Mouse (Mus musculus) myocyte (in vitro differentiated cells): Measurements from ENCODE around the gene Mfsd11. TPM values are rescaled to one million over a fixed set of nuclear protein-coding genes. Genes with fewer than 3 reads are reported as not detected.

ENCODE experiments used
- H3K27me3 ChIP-seq: one replicate; pipeline ENCODE4 v1.6.1; 2011; ENCODE audit not compliant: control insufficient read depth, insufficient read depth, insufficient read length
- H3K36me3 ChIP-seq: one replicate; pipeline ENCODE4 v1.6.1; 2011; ENCODE audit not compliant: control insufficient read depth, insufficient read depth
- H3K4me2 ChIP-seq: one replicate; pipeline ENCODE4 v1.6.1; 2011; ENCODE audit warnings: low read depth, control low read depth
- H3K4me3 ChIP-seq: one replicate; pipeline ENCODE4 v1.5.1; 2011; ENCODE audit warnings: mild to moderate bottlenecking, control low read depth, moderate library complexity
- H3K79me2 ChIP-seq: one replicate; pipeline ENCODE4 v1.6.1; 2011; ENCODE audit not compliant: control insufficient read depth, insufficient read depth
- H3ac ChIP-seq: one replicate; pipeline ENCODE4 v1.6.1; 2011; ENCODE audit not compliant: control insufficient read depth, insufficient read length
- CEBPB ChIP-seq: IDR thresholded peaks from 2 replicates; pipeline ENCODE4 v1.6.1; 2011; ENCODE audit warnings: mild to moderate bottlenecking, moderate library complexity; ENCODE audit not compliant: poor library complexity, insufficient read depth, severe bottlenecking
- E2F4 ChIP-seq: IDR thresholded peaks from one replicate; pipeline ENCODE4 v1.6.1; 2011; ENCODE audit warnings: mild to moderate bottlenecking, control low read depth, moderate library complexity; ENCODE audit not compliant: insufficient read depth
- MAX ChIP-seq: IDR thresholded peaks from one replicate; pipeline ENCODE4 v1.6.1; 2011; ENCODE audit warnings: low read depth, mild to moderate bottlenecking, control low read depth
- MYOD1 ChIP-seq, 3 experiments: IDR thresholded peaks; one replicate each; pipeline ENCODE4 v1.6.1; 2011; ENCODE audit warnings: control low read depth in 2 of 3, low read depth in 2 of 3, mild to moderate bottlenecking in 2 of 3, moderate library complexity in 1 of 3; ENCODE audit not compliant: insufficient read length in 2 of 3, control insufficient read depth in 1 of 3
- MYOG ChIP-seq, 3 experiments: IDR thresholded peaks; one replicate each; pipeline ENCODE4 v1.6.1; 2011; ENCODE audit warnings: control low read depth in 2 of 3, low read depth in 2 of 3, mild to moderate bottlenecking in 2 of 3; ENCODE audit not compliant: insufficient read length in 2 of 3, control insufficient read depth in 1 of 3, insufficient read depth in 1 of 3
- POLR2A ChIP-seq: IDR thresholded peaks from one replicate; pipeline ENCODE4 v1.6.1; 2011; ENCODE audit warnings: low read depth, mild to moderate bottlenecking, control low read depth, moderate library complexity; ENCODE audit not compliant: insufficient read length
- POLR2AphosphoS2 ChIP-seq: IDR thresholded peaks from one replicate; pipeline ENCODE4 v1.6.1; 2011; ENCODE audit warnings: low read depth, control low read depth; ENCODE audit not compliant: insufficient read length
- REST ChIP-seq: IDR thresholded peaks from one replicate; pipeline ENCODE4 v1.6.1; 2011; ENCODE audit warnings: mild to moderate bottlenecking, control low read depth, moderate library complexity; ENCODE audit not compliant: insufficient read depth, insufficient read length
- SRF ChIP-seq: IDR thresholded peaks from one replicate; pipeline ENCODE4 v1.6.1; 2011; ENCODE audit warnings: low read depth; ENCODE audit not compliant: control insufficient read depth, insufficient read length
- TCF12 ChIP-seq: IDR thresholded peaks from one replicate; pipeline ENCODE4 v1.6.1; 2011; ENCODE audit warnings: mild to moderate bottlenecking, control low read depth; ENCODE audit not compliant: poor library complexity, insufficient read depth, severe bottlenecking
- TCF3 ChIP-seq: IDR thresholded peaks from one replicate; pipeline ENCODE4 v1.6.1; 2011; ENCODE audit warnings: low read depth, control low read depth; ENCODE audit not compliant: insufficient read length
- USF1 ChIP-seq: IDR thresholded peaks from one replicate; pipeline ENCODE4 v1.6.1; 2011; ENCODE audit warnings: low read depth, mild to moderate bottlenecking, control low read depth, moderate library complexity
- polyA plus RNA-seq: library from polyadenylated mRNA; unstranded; fragments of >200 nt; fragmentation: generic; extraction: Trizol; gene quantifications from one replicate; pipeline ENCODE4 v1.2.1, GENCODE M21; 2012; ENCODE audit warnings: missing spikeins

The Mfsd11 gene
- polyA plus RNA-seq, 1 experiment, result 40.0 TPM

DNA sequence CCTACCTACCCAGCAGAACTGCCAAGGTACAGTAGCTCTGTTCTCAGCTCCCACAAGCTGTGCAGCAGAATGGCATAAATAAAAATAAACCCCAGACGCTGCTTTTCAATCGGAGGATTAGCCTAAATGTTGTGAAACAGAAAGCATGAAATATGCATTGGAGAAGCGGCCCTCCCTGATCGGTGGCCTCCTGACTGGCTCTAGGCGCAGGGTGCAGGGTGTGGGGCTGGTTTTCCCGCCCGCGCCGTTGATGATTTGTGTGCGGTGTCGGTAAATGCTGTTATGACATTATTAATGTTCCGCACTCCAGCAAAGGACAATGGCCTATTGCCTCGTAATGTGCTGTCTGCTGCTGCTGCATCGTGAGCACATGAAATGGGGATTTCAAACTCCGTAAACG is 61.3 kb downstream of the Mfsd11 start:
- Histone ChIP-seq H3K79me2 (no peaks in the 10 kb centered on the region), H3ac (no peak overlapping the region), H3K4me2 (no peak overlapping the region), H3K36me3 (no peaks in the 10 kb centered on the region), H3K4me3 (no peak overlapping the region), H3K27me3 (peaks cover 58% of the 10 kb centered on the region)
- TF ChIP-seq MYOG (IDR thresholded peaks at IDR 0.05; ENCODE audit: control insufficient read depth in 1 of 3, insufficient read depth in 1 of 3, insufficient read length in 2 of 3, low read depth in 2 of 3) (no peak), TCF12 (no peak)

DNA sequence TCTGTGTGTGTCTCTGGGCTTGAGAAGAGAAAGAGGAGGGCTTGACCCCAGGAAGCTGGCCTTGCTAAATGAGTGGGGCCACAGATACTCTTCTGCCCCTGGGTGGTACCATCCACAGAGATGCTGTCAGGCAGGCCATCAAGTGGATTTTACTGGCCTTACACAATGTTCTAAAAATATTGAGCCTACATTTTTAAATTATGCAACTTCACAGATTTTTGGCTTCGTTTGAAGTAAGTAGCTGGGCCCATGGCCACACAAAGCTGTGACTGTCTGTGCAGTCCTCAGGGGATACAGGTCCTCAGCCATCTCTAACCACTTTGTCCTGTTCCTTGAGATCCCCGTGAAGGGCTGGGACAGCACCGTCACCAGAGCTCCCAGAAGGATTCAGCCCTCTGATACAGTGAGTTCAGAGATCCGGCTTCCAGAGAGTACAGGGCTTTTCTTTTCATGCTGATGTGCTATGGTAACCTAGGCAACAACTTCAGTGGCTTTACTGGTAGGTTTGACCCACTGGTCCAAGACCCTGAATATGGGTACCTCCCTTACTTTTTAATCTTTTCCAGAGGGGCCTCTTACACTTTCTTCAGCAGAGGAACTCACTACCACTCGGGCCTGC is 62.1 kb downstream of the Mfsd11 start:
- no peaks in the 10 kb centered on the region for H3K79me2 ChIP-seq
- TF ChIP-seq POLR2AphosphoS2 (no peak), TCF12 (no peak), TCF3 (no peak), REST (no peak), SRF (no peak), MAX (no peak), MYOD1 (IDR thresholded peaks at IDR 0.05; ENCODE audit: control insufficient read depth in 1 of 3, insufficient read length in 2 of 3, low read depth in 2 of 3) (no peak), E2F4 (no peak), CEBPB (no peak), MYOG (IDR thresholded peaks at IDR 0.05; ENCODE audit: control insufficient read depth in 1 of 3, insufficient read depth in 1 of 3, insufficient read length in 2 of 3, low read depth in 2 of 3) (no peak), POLR2A (no peak), USF1 (no peak)
- H3ac ChIP-seq, result no peak overlapping the region
- no peak overlapping the region for H3K4me3 ChIP-seq
- no peak overlapping the region for H3K4me2 ChIP-seq
- H3K27me3 ChIP-seq, result peaks cover 61% of the 10 kb centered on the region
- H3K36me3 ChIP-seq, result no peaks in the 10 kb centered on the region

DNA sequence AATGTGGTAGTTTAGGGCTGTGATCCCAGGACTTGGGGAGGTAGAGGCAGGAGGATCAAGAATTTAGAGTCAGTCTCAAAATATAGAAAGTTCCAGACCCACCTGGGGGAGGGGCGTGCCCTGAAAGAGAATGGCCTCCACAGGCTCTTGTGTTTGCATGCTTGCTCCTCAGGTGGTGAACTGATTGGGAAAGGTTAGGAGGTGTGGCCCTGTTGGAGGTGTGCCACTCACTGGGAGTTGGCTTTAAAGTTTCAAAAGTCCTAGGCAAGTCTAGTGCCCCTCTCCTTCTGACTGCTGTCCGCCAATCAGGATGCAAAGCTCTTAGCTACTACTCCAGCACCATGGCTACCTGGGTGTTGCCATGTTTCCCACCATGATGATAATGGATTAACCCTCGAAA is 63.0 kb downstream of the Mfsd11 start:
- H3K4me2 ChIP-seq, result no peak overlapping the region
- peaks cover 69% of the 10 kb centered on the region for H3K27me3 ChIP-seq
- H3K36me3 ChIP-seq, result no peaks in the 10 kb centered on the region
- H3K4me3 ChIP-seq, result no peak overlapping the region
- H3ac ChIP-seq, result no peak overlapping the region
- TF ChIP-seq REST (no peak), E2F4 (no peak), MYOD1 (IDR thresholded peaks at IDR 0.05; ENCODE audit: control insufficient read depth in 1 of 3, insufficient read length in 2 of 3, low read depth in 2 of 3) (no peak), MYOG (IDR thresholded peaks at IDR 0.05; ENCODE audit: control insufficient read depth in 1 of 3, insufficient read depth in 1 of 3, insufficient read length in 2 of 3, low read depth in 2 of 3) (no peak), MAX (no peak), USF1 (no peak), POLR2AphosphoS2 (no peak), TCF3 (no peak), POLR2A (no peak), CEBPB (no peak)
- H3K79me2 ChIP-seq, result no peaks in the 10 kb centered on the region

DNA sequence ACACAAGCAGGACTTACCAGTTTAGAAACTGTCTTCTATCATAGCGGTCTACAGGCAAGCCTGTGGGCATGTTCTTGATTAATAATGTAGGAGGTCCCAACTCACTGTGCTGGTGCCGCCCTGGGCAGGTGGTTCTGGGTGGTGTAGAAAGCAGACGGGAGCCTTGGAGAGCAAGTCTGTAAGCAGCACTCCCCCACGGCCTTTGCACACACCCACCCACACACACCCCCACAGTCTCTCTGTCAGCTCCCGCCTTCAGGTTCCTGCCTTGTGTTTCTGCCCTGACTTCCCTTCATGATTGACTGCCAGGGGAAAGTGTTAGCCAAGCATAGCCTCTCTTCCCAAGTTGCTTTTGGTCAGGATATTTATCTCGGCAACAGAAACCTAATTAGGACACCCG is 65.1 kb downstream of the Mfsd11 start:
- no peaks in the 10 kb centered on the region for H3K79me2 ChIP-seq
- H3ac ChIP-seq, result no peak overlapping the region
- H3K4me2 ChIP-seq, result no peak overlapping the region
- TF ChIP-seq TCF12 (no peak), POLR2A (no peak), POLR2AphosphoS2 (no peak), CEBPB (no peak), MYOD1 (IDR thresholded peaks at IDR 0.05; ENCODE audit: control insufficient read depth in 1 of 3, insufficient read length in 2 of 3, low read depth in 2 of 3) (no peak), SRF (no peak), MYOG (IDR thresholded peaks at IDR 0.05; ENCODE audit: control insufficient read depth in 1 of 3, insufficient read depth in 1 of 3, insufficient read length in 2 of 3, low read depth in 2 of 3) (no peak), TCF3 (no peak), USF1 (no peak), MAX (no peak), E2F4 (no peak)
- H3K27me3 ChIP-seq, result peaks cover 75% of the 10 kb centered on the region
- no peak overlapping the region for H3K4me3 ChIP-seq
- H3K36me3 ChIP-seq, result no peaks in the 10 kb centered on the region

DNA sequence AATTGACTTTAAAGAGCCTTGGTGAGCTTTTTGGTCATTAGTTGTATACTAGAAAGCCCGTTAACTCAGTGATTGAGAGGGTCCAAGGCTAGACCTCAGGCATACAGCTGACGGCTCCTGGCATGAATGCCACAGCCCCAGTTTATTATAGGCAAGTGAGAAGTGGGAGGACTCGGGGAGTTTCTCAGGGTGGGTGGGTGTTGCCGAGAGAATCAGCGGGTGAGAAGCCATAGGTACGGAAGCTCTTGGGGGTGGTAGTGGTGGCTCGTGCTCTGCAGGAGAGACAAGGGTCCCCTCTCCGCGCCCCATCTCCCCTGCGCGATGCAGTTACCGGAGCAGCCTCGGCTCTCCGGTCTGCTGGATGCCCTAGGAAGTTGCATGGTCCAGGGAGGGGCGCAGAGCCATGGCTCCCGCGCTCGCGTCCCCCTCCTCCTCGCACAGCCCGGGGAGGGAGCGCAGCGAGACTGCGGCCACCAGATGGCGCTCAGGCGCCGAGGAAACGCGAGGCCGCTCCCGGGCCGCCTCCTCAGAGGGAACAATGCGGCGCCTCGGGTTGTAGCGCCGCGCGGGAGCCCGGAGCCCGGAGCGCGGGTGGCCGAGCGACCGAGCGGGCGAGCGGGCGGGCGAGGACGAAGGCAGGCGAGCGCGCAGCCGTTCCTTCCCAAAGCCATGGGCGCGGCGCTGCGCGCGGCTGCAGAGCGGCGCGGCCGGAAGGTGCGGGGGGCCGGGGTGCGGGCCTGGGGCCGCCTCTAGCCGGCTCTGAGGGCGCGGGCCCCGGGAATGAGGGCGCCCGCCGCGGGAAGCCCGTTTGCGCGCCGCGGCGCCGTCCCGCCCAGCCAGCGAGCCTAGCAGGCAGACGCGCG is 66.3 kb downstream of the Mfsd11 start, which contains the start of gene Mgat5b:
TSS of gene Mgat5b (plus strand) at position 541 of the 863 bp plus-strand sequence.
- Histone ChIP-seq H3K27me3 (peaks cover 76% of the 10 kb centered on the region), H3ac (no peak within 1 kb of the TSS), H3K79me2 (no peaks in the 10 kb centered on the region), H3K4me2 (no peak within 1 kb of the TSS), H3K36me3 (no peaks in the 10 kb centered on the region), H3K4me3 (no peak within 1 kb of the TSS)
- no peak for TF ChIP-seq MAX
- TF ChIP-seq POLR2A, result no peak
- no peak for TF ChIP-seq TCF3
- no peak for TF ChIP-seq SRF
- no peak for TF ChIP-seq E2F4
